9 mouse cellular contexts compared by ENCODE assay signal in the genomic region with DNA sequence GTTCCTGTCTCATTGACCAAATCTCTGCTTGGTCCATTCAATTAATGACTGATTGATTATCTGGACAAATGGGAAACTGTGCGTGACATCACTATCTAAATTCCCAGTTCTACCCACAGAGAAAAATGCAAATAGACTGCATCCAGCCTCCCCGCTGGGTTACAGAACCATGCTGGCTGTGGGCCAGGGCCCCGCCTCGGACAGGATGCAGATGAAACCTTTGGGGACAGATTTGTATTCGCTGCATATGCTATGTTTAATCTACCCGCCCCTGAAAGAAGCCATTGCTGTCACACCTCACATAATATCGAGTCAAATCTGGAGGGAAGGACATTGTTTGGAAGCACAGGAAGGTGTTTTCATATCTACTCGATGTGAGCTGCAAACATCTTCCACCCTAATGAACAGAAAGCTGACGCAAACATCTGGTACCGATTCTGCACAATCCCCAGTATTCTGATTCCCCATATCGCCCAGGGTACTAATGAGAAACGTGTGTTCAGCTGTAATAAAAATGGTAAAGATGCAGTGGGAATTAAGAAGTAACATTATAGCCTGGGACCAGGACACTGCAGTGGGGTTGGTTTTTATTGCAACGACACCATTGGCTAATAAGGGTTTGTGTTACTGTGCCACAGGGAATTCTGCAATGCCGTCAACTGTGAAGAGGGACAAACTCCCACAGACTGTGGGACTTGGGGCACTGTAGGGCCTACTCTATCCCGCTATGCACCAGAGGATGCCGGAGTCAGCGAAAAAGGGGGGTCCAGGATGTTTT.
DNase-seq lines count a peak whose midpoint lies in the region; ATAC-seq lines count a peak whose summit lies in the region.
"Had no signal": no experiment of that assay in that cellular context is flagged by ENCODE, and none has a peak within 500 bp of the region (broad histone marks: within the 10 kb centered on the region; RNA-seq: fewer than 3 reads in every experiment).

No protein-coding gene starts in this region.

- no peak overlapping the region for H3K9ac ChIP-seq in limb, embryonic 12.5 days (replicated peaks)

- peaks cover 56% of the 10 kb centered on the region for H3K4me1 ChIP-seq in heart, embryonic 10.5 days
- H3K4me1 ChIP-seq in limb, embryonic 12.5 days (replicated peaks): peaks cover 80% of the 10 kb centered on the region

- no peak overlapping the region for H3K4me3 ChIP-seq in heart, embryonic 10.5 days
- no peak overlapping the region for H3K4me3 ChIP-seq in limb, embryonic 12.5 days (replicated peaks)
- H3K4me3 ChIP-seq: megakaryocyte, embryonic 14.5 days had no signal

- H3K36me3 ChIP-seq in heart, embryonic 10.5 days: no peaks in the 10 kb centered on the region
- no peaks in the 10 kb centered on the region for H3K36me3 ChIP-seq in limb, embryonic 12.5 days

- ATAC-seq in limb, embryonic 12.5 days (ENCODE audit: insufficient number of reproducible peaks, insufficient read depth, low FRiP score, low TSS enrichment, low read depth): peak; percentile 91
- ATAC-seq in megakaryocyte, adult 5-6 weeks (ENCODE audit: poor library complexity, severe bottlenecking): no peak
- ATAC-seq in erythroid progenitor cell, adult 5-6 weeks (replicated peaks; ENCODE audit: low FRiP score, poor library complexity, severe bottlenecking): no peak

- no peak overlapping the region for H3K27ac ChIP-seq in heart, embryonic 10.5 days
- peak overlapping the region; percentile 89 for H3K27ac ChIP-seq in limb, embryonic 12.5 days

- WGBS in heart, embryonic 10.5 days: 81% methylated on average over 17 of the region's 17 CpGs
- WGBS in limb, embryonic 12.5 days: 12% methylated on average over 17 of the region's 17 CpGs

- H3K27me3 ChIP-seq in heart, embryonic 10.5 days (ENCODE audit: insufficient read depth, poor library complexity, severe bottlenecking): no peaks in the 10 kb centered on the region
- no peaks in the 10 kb centered on the region for H3K27me3 ChIP-seq in limb, embryonic 12.5 days
- H3K27me3 ChIP-seq: megakaryocyte, embryonic 14.5 days had no signal

- peak; percentile 96 for DNase-seq in heart, adult 11 months
- DNase-seq in heart, embryonic 10.5 days (ENCODE audit: low spot score): no peak
- peak; percentile 81 for DNase-seq in adrenal gland, postnatal 10 days
- DNase-seq in forelimb bud, embryonic 11.5 days (ENCODE audit: low read depth, low spot score): peak; percentile 85
- DNase-seq in urinary bladder, adult 18-20 months (ENCODE audit: low spot score in 2 of 2): no peak

- H3K9me3 ChIP-seq in heart, embryonic 10.5 days: no peaks in the 10 kb centered on the region
- H3K9me3 ChIP-seq in limb, embryonic 12.5 days: no peaks in the 10 kb centered on the region
- H3K9me3 ChIP-seq: megakaryocyte, embryonic 14.5 days had no signal

- H3K4me2 ChIP-seq in limb, embryonic 12.5 days: peak overlapping the region; percentile 38

Comparison
In these comparisons a context has a peak if more than half of its experiments do, and no peak if none do; other contexts are left out.
1. DNase-seq: peak in heart, adult 11 months (single experiment), adrenal gland, postnatal 10 days (single experiment) and forelimb bud, embryonic 11.5 days (single experiment); none in heart, embryonic 10.5 days (single experiment) and urinary bladder, adult 18-20 months (0 of 2).